Mouse (Mus musculus): ENCODE results near the gene Olfr1242.

GRCm38 (mm10) chr2:89539923-89540322 lies 41.8 kb upstream of the Olfr1242 start:
- TF ChIP-seq POLR2A (IDR thresholded peaks at IDR 0.05; ENCODE audit: control insufficient read depth, extremely low read depth, insufficient read depth, low read length, poor library complexity) (no peak), CTCF (IDR thresholded peaks at IDR 0.05; ENCODE audit: borderline replicate concordance, control insufficient read depth, extremely low read depth, insufficient read depth, low read length, poor library complexity) (no peak)

Data from thymus, adult 2 months (tissue).